Mouse (Mus musculus): ENCODE measurements around the gene Slc25a5. TPM values are rescaled to one million over a fixed set of nuclear protein-coding genes. Genes with fewer than 3 reads are reported as not detected.

The Slc25a5 gene
- total and polyA plus RNA-seq, 3 experiments: 591 to 1,177 (median 881) TPM

GRCm38 (mm10) chrX:36804196-36804595 lies 8.7 kb downstream of the Slc25a5 start:
- Histone ChIP-seq H3K4me2 (ENCODE audit: insufficient read depth, low read depth, poor library complexity, severe bottlenecking) (no peak overlapping the region), H3K9ac (ENCODE audit: insufficient read depth, low read depth) (no peak overlapping the region)

GRCm38 (mm10) chrX:36805466-36806235 lies 10.2 kb downstream of the Slc25a5 start:
- Histone ChIP-seq H3K27ac (ENCODE audit: insufficient read depth, low read depth) (no peak overlapping the region), H3K27me3 (replicated peaks) (no peaks in the 10 kb centered on the region), H3K4me2 (ENCODE audit: insufficient read depth, low read depth, poor library complexity, severe bottlenecking) (no peak overlapping the region), H3K9me3 (replicated peaks; ENCODE audit: low read length) (no peaks in the 10 kb centered on the region), H3K9ac (ENCODE audit: insufficient read depth, low read depth) (no peak overlapping the region), H3K36me3 (replicated peaks in 1 of 2; ENCODE audit: control insufficient read depth in 1 of 2, insufficient read depth in 1 of 2, low read length in 1 of 2) (no peaks in the 10 kb centered on the region), H3K4me3 (replicated peaks in 1 of 3; ENCODE audit: low read depth in 2 of 3, low read length in 2 of 3, poor library complexity in 1 of 3) (no peak overlapping the region), H3K79me2 (replicated peaks; ENCODE audit: control insufficient read depth, extremely low read depth, insufficient read depth, poor library complexity, severe bottlenecking) (no peaks in the 10 kb centered on the region), H3K4me1 (ENCODE audit: control insufficient read depth in 1 of 2, insufficient read depth in 2 of 2) (peaks cover 0 to 12% of the 10 kb centered on the region in 2 experiments; a peak in 1 of 4 replicates)
- dilution Hi-C loops (cut with MboI; ENCODE audit: extremely low pct_ligation_motif_present, extremely low pct_unique_long_range_greater_than_20kb, low sequenced_read_pairs): no loop called here
- in situ Hi-C loops (cut with MboI; ENCODE audit: low pct_ligation_motif_present, low pct_unique_long_range_greater_than_20kb, low sequenced_read_pairs): no loop called here
- no peak for DNase-seq (ENCODE audit: extremely low read depth)
- TF ChIP-seq JUND (conservative IDR thresholded peaks at IDR 0.05; ENCODE audit: low read depth, low read length): no peak
- no peak for TF ChIP-seq MYC (IDR thresholded peaks at IDR 0.05; ENCODE audit: low read depth, low read length)
- no peak for TF ChIP-seq KAT2A (IDR thresholded peaks at IDR 0.05; ENCODE audit: insufficient replicate concordance, low read length)
- no peak for TF ChIP-seq IRF4 (IDR thresholded peaks at IDR 0.05; ENCODE audit: low read depth, low read length)
- TF ChIP-seq ZNF384 (IDR thresholded peaks at IDR 0.05; ENCODE audit: low read depth, low read length): no peak
- TF ChIP-seq POLR2A (IDR thresholded peaks at IDR 0.05; ENCODE audit: low read depth, low read length): no peak
- no peak for TF ChIP-seq ZKSCAN1 (IDR thresholded peaks at IDR 0.05; ENCODE audit: borderline replicate concordance, low read depth, low read length)
- no peak for TF ChIP-seq ETS1 (conservative IDR thresholded peaks at IDR 0.05; ENCODE audit: low read depth, low read length)
- no peak for TF ChIP-seq ELF1 (IDR thresholded peaks at IDR 0.05; ENCODE audit: low read depth, low read length)
- no peak for TF ChIP-seq TBP (conservative IDR thresholded peaks at IDR 0.05; ENCODE audit: low read depth, low read length)
- TF ChIP-seq USF1 (IDR thresholded peaks at IDR 0.05; ENCODE audit: low read depth, low read length): no peak
- no peak for TF ChIP-seq SMC3 (IDR thresholded peaks at IDR 0.05; ENCODE audit: low read depth, low read length)
- TF ChIP-seq CHD2 (IDR thresholded peaks at IDR 0.05; ENCODE audit: low read length): no peak
- TF ChIP-seq MAX (IDR thresholded peaks at IDR 0.05; ENCODE audit: low read length): no peak
- TF ChIP-seq UBTF (IDR thresholded peaks at IDR 0.05; ENCODE audit: low read depth, low read length): no peak
- no peak for TF ChIP-seq MAZ (IDR thresholded peaks at IDR 0.05; ENCODE audit: low read depth, low read length)
- no peak for TF ChIP-seq GABPA (IDR thresholded peaks at IDR 0.05; ENCODE audit: insufficient replicate concordance, low read depth, low read length)

More at GRCm38 (mm10) chrX:36804196-36804595, 8.7 kb downstream of the Slc25a5 start:
- Histone ChIP-seq H3K4me1 (ENCODE audit: control insufficient read depth in 1 of 2, insufficient read depth in 2 of 2) (peaks cover 0 to 12% of the 10 kb centered on the region in 2 experiments; a peak in 1 of 4 replicates), H3K36me3 (replicated peaks in 1 of 2; ENCODE audit: control insufficient read depth in 1 of 2, insufficient read depth in 1 of 2, low read length in 1 of 2) (no peaks in the 10 kb centered on the region), H3K79me2 (replicated peaks; ENCODE audit: control insufficient read depth, extremely low read depth, insufficient read depth, poor library complexity, severe bottlenecking) (no peaks in the 10 kb centered on the region), H3K27ac (ENCODE audit: insufficient read depth, low read depth) (no peak overlapping the region), H3K9me3 (replicated peaks; ENCODE audit: low read length) (no peaks in the 10 kb centered on the region), H3K27me3 (replicated peaks) (no peaks in the 10 kb centered on the region), H3K4me3 (replicated peaks in 1 of 3; ENCODE audit: low read depth in 2 of 3, low read length in 2 of 3, poor library complexity in 1 of 3) (no peak overlapping the region)
- in situ Hi-C loops (cut with MboI; ENCODE audit: low pct_ligation_motif_present, low pct_unique_long_range_greater_than_20kb, low sequenced_read_pairs) (no loop called here), dilution Hi-C loops (cut with MboI; ENCODE audit: extremely low pct_ligation_motif_present, extremely low pct_unique_long_range_greater_than_20kb, low sequenced_read_pairs) (no loop called here)
- TF ChIP-seq NRF1 (IDR thresholded peaks at IDR 0.05; ENCODE audit: low read depth, low read length): no peak
- no peak for TF ChIP-seq USF2 (conservative IDR thresholded peaks at IDR 0.05; ENCODE audit: low read depth, low read length)
- TF ChIP-seq JUN (IDR thresholded peaks at IDR 0.05; ENCODE audit: insufficient read depth, low read depth, low read length): no peak
- no peak for TF ChIP-seq PAX5 (IDR thresholded peaks at IDR 0.05; ENCODE audit: low read length)
- TF ChIP-seq MYC (IDR thresholded peaks at IDR 0.05; ENCODE audit: low read depth, low read length): no peak
- TF ChIP-seq IRF4 (IDR thresholded peaks at IDR 0.05; ENCODE audit: low read depth, low read length): no peak
- no peak for TF ChIP-seq CHD1 (IDR thresholded peaks at IDR 0.05; ENCODE audit: low read depth, low read length)
- no peak for TF ChIP-seq RAD21 (IDR thresholded peaks at IDR 0.05; ENCODE audit: low read depth, low read length)
- TF ChIP-seq MXI1 (IDR thresholded peaks at IDR 0.05; ENCODE audit: low read depth, low read length): no peak
- TF ChIP-seq GABPA (IDR thresholded peaks at IDR 0.05; ENCODE audit: insufficient replicate concordance, low read depth, low read length): no peak
- no peak for TF ChIP-seq MAFK (IDR thresholded peaks at IDR 0.05; ENCODE audit: insufficient replicate concordance, low read length)
- TF ChIP-seq UBTF (IDR thresholded peaks at IDR 0.05; ENCODE audit: low read depth, low read length): no peak
- no peak for TF ChIP-seq USF1 (IDR thresholded peaks at IDR 0.05; ENCODE audit: low read depth, low read length)
- TF ChIP-seq ELF1 (IDR thresholded peaks at IDR 0.05; ENCODE audit: low read depth, low read length): no peak
- no peak for TF ChIP-seq CHD2 (IDR thresholded peaks at IDR 0.05; ENCODE audit: low read length)
- TF ChIP-seq ETS1 (conservative IDR thresholded peaks at IDR 0.05; ENCODE audit: low read depth, low read length): no peak
- TF ChIP-seq TBP (conservative IDR thresholded peaks at IDR 0.05; ENCODE audit: low read depth, low read length): no peak
- TF ChIP-seq BHLHE40 (IDR thresholded peaks at IDR 0.05; ENCODE audit: low read depth, low read length): no peak
- TF ChIP-seq JUND (conservative IDR thresholded peaks at IDR 0.05; ENCODE audit: low read depth, low read length): no peak
- TF ChIP-seq POLR2A (IDR thresholded peaks at IDR 0.05; ENCODE audit: low read depth, low read length): no peak
- no peak for DNase-seq (ENCODE audit: extremely low read depth)

Measured in CH12.LX (cell line).